Mouse (Mus musculus): ENCODE results near the gene Cand2. TPM values are rescaled to one million over a fixed set of nuclear protein-coding genes. Genes with fewer than 3 reads are reported as not detected.

Cand2 gene
- polyA plus RNA-seq, 2 experiments = 39.1 to 57.7 TPM

- H3K9ac ChIP-seq (ENCODE audit: low read depth, low read length, severe bottlenecking) = no peak overlapping the region
- H3K4me2 ChIP-seq (replicated peaks; ENCODE audit: low read depth, low read length, severe bottlenecking) = no peak overlapping the region
Observed at GRCm38 (mm10) chr6:115772604-115773003, 1.7 kb upstream of the Cand2 start.

GRCm38 (mm10) chr6:115773966-115774413, 348 bp upstream of the Cand2 start:
- Histone ChIP-seq H3K27ac (replicated peaks; ENCODE audit: low read depth, low read length) (peak overlapping the region; percentile 29; the same call in 1 of the 2 replicates), H3K9ac (ENCODE audit: low read depth, low read length, severe bottlenecking) (peak overlapping the region; percentile 44), H3K36me3 (ENCODE audit: control insufficient read depth, insufficient read depth, low read length) (peaks cover 7% of the 10 kb centered on the region; the same call in 1 of the 2 replicates), H3K4me3 (replicated peaks; ENCODE audit: low read length) (peak overlapping the region; percentile 85), H3K4me1 (ENCODE audit: control insufficient read depth, insufficient read depth, low read length) (peaks cover 21% of the 10 kb centered on the region), H3K27me3 (ENCODE audit: control insufficient read depth, insufficient read depth, low read length) (no peaks in the 10 kb centered on the region), H3K4me2 (replicated peaks; ENCODE audit: low read depth, low read length, severe bottlenecking) (peak overlapping the region; percentile 85), H3K9me3 (ENCODE audit: control insufficient read depth, low read length) (no peaks in the 10 kb centered on the region)
- peak; percentile 63 for DNase-seq (ENCODE audit: low spot score)
- ATAC-seq (ENCODE audit: low FRiP score, low read depth) = peak; percentile 71
- TF ChIP-seq POLR2A (IDR thresholded peaks at IDR 0.05; ENCODE audit: borderline replicate concordance, extremely low read depth, insufficient read depth, insufficient read length) = no peak
- WGBS = 1% methylated on average over 14 of the region's 14 CpGs

More at GRCm38 (mm10) chr6:115772604-115773003, 1.7 kb upstream of the Cand2 start:
- DNase-seq (ENCODE audit: low spot score) = no peak
- H3K36me3 ChIP-seq (ENCODE audit: control insufficient read depth, insufficient read depth, low read length) = no peaks in the 10 kb centered on the region
- no peak for ATAC-seq (ENCODE audit: low FRiP score, low read depth)
- H3K27ac ChIP-seq (replicated peaks; ENCODE audit: low read depth, low read length) = no peak overlapping the region
- TF ChIP-seq POLR2A (IDR thresholded peaks at IDR 0.05; ENCODE audit: borderline replicate concordance, extremely low read depth, insufficient read depth, insufficient read length) = no peak
- peaks cover 21% of the 10 kb centered on the region for H3K4me1 ChIP-seq (ENCODE audit: control insufficient read depth, insufficient read depth, low read length)
- H3K4me3 ChIP-seq (replicated peaks; ENCODE audit: low read length) = no peak overlapping the region
- no peaks in the 10 kb centered on the region for H3K27me3 ChIP-seq (ENCODE audit: control insufficient read depth, insufficient read depth, low read length)
- H3K9me3 ChIP-seq (ENCODE audit: control insufficient read depth, low read length) = no peaks in the 10 kb centered on the region
- WGBS = 90% methylated on average over 1 of the region's 1 CpGs

- H3K4me3 ChIP-seq (replicated peaks; ENCODE audit: low read length) = peak overlapping the region; percentile 85
- peak overlapping the region; percentile 85 for H3K4me2 ChIP-seq (replicated peaks; ENCODE audit: low read depth, low read length, severe bottlenecking)
- H3K36me3 ChIP-seq (ENCODE audit: control insufficient read depth, insufficient read depth, low read length) = peaks cover 25% of the 10 kb centered on the region
- peak; percentile 51 for ATAC-seq (ENCODE audit: low FRiP score, low read depth)
- peak; percentile 26 for DNase-seq (ENCODE audit: low spot score)
- H3K27me3 ChIP-seq (ENCODE audit: control insufficient read depth, insufficient read depth, low read length) = no peaks in the 10 kb centered on the region
- no peaks in the 10 kb centered on the region for H3K9me3 ChIP-seq (ENCODE audit: control insufficient read depth, low read length)
- no peak for TF ChIP-seq POLR2A (IDR thresholded peaks at IDR 0.05; ENCODE audit: borderline replicate concordance, extremely low read depth, insufficient read depth, insufficient read length)
- H3K27ac ChIP-seq (replicated peaks; ENCODE audit: low read depth, low read length) = peak overlapping the region; percentile 28; the same call in 1 of the 2 replicates
- peak overlapping the region; percentile 82 for H3K9ac ChIP-seq (ENCODE audit: low read depth, low read length, severe bottlenecking)
- WGBS = 38% methylated on average over 3 of the region's 3 CpGs
- peaks cover 21% of the 10 kb centered on the region for H3K4me1 ChIP-seq (ENCODE audit: control insufficient read depth, insufficient read depth, low read length)
Observed at GRCm38 (mm10) chr6:115775838-115776237, 1.5 kb downstream of the Cand2 start.

GRCm38 (mm10) chr6:115776363-115776762, 2.0 kb downstream of the Cand2 start:
- Histone ChIP-seq H3K36me3 (ENCODE audit: control insufficient read depth, insufficient read depth, low read length) (peaks cover 29% of the 10 kb centered on the region), H3K4me2 (replicated peaks; ENCODE audit: low read depth, low read length, severe bottlenecking) (peak overlapping the region; percentile 85), H3K27me3 (ENCODE audit: control insufficient read depth, insufficient read depth, low read length) (no peaks in the 10 kb centered on the region), H3K9ac (ENCODE audit: low read depth, low read length, severe bottlenecking) (peak overlapping the region; percentile 82), H3K4me3 (replicated peaks; ENCODE audit: low read length) (peak overlapping the region; percentile 85), H3K4me1 (ENCODE audit: control insufficient read depth, insufficient read depth, low read length) (peaks cover 21% of the 10 kb centered on the region), H3K27ac (replicated peaks; ENCODE audit: low read depth, low read length) (peak overlapping the region; percentile 28; the same call in 1 of the 2 replicates), H3K9me3 (ENCODE audit: control insufficient read depth, low read length) (no peaks in the 10 kb centered on the region)
- ATAC-seq (ENCODE audit: low FRiP score, low read depth) = no peak
- WGBS = 46% methylated on average over 9 of the region's 9 CpGs
- no peak for DNase-seq (ENCODE audit: low spot score)
- TF ChIP-seq POLR2A (IDR thresholded peaks at IDR 0.05; ENCODE audit: borderline replicate concordance, extremely low read depth, insufficient read depth, insufficient read length) = no peak

GRCm38 (mm10) chr6:115782781-115783180, 8.4 kb downstream of the Cand2 start:
- no peaks in the 10 kb centered on the region for H3K4me1 ChIP-seq (ENCODE audit: control insufficient read depth, insufficient read depth, low read length)
- WGBS = 89% methylated on average over 3 of the region's 3 CpGs
- H3K4me3 ChIP-seq (replicated peaks; ENCODE audit: low read length) = no peak overlapping the region
- H3K9ac ChIP-seq (ENCODE audit: low read depth, low read length, severe bottlenecking) = no peak overlapping the region
- H3K36me3 ChIP-seq (ENCODE audit: control insufficient read depth, insufficient read depth, low read length) = peaks cover 94% of the 10 kb centered on the region
- DNase-seq (ENCODE audit: low spot score) (no peak), ATAC-seq (ENCODE audit: low FRiP score, low read depth) (no peak)
- H3K4me2 ChIP-seq (replicated peaks; ENCODE audit: low read depth, low read length, severe bottlenecking) = no peak overlapping the region
- no peaks in the 10 kb centered on the region for H3K9me3 ChIP-seq (ENCODE audit: control insufficient read depth, low read length)
- H3K27me3 ChIP-seq (ENCODE audit: control insufficient read depth, insufficient read depth, low read length) = no peaks in the 10 kb centered on the region
- no peak for TF ChIP-seq POLR2A (IDR thresholded peaks at IDR 0.05; ENCODE audit: borderline replicate concordance, extremely low read depth, insufficient read depth, insufficient read length)
- H3K27ac ChIP-seq (replicated peaks; ENCODE audit: low read depth, low read length) = no peak overlapping the region
